Mouse (Mus musculus) liver, embryonic 14.5 days (tissue): ENCODE results near the gene Gm20489. TPM values are rescaled to one million over a fixed set of nuclear protein-coding genes. Genes with fewer than 3 reads are reported as not detected.

Source experiments
- ATAC-seq: fragments of 200-750 bp; cut with Nextera tagmentation; 2 replicates; pipeline ENCODE4 v1.8.0; 2017; ENCODE audit warnings: moderate number of reproducible peaks, mild to moderate bottlenecking, moderate library complexity; ENCODE audit not compliant: insufficient read depth
- DNase-seq, 3 experiments: peaks; one replicate each; pipeline ENCODE4 v3.0.0-alpha.2; 2012 to 2013; ENCODE audit warnings: low read depth in 3 of 3, low spot score in 3 of 3
- H3K27ac ChIP-seq: fragments of 300-500 bp; sonication (generic); 2 replicates; pipeline ENCODE4 v1.5.1; 2014; ENCODE audit warnings: moderate library complexity, mild to moderate bottlenecking, control low read depth, inconsistent platforms
- H3K27me3 ChIP-seq: fragments of 300-500 bp; sonication (generic); 2 replicates; pipeline ENCODE4 v1.6.1; 2014; ENCODE audit warnings: mild to moderate bottlenecking, low read length, moderate library complexity; ENCODE audit not compliant: control insufficient read depth, insufficient read depth
- H3K36me3 ChIP-seq: fragments of 300-500 bp; sonication (generic); replicated peaks from 2 replicates; pipeline ENCODE4 v1.6.1; 2014; ENCODE audit warnings: low read depth; ENCODE audit not compliant: control insufficient read depth, insufficient read depth
- H3K4me1 ChIP-seq, 2 experiments: fragments of 200-500 bp in 1 of 2; fragments of 300-500 bp in 1 of 2; sonication (generic) in 1 of 2; replicated peaks; 2 replicates each; pipeline ENCODE4 v1.6.1; 2012 to 2014; ENCODE audit warnings: antibody characterized with exemption in 1 of 2, inconsistent platforms in 1 of 2, low read length in 1 of 2; ENCODE audit not compliant: control insufficient read depth in 2 of 2, insufficient read depth in 2 of 2
- H3K4me2 ChIP-seq: fragments of 300-500 bp; sonication (generic); 2 replicates; pipeline ENCODE4 v1.6.1; 2014; ENCODE audit warnings: low read depth, mild to moderate bottlenecking, control low read depth, moderate library complexity
- H3K4me3 ChIP-seq, 2 experiments: fragments of 200-500 bp in 1 of 2; fragments of 300-500 bp in 1 of 2; sonication (generic) in 1 of 2; 2 replicates each; pipeline ENCODE4 v1.5.1; 2012 to 2014; ENCODE audit warnings: low read depth in 2 of 2, low read length in 2 of 2, mild to moderate bottlenecking in 2 of 2, control low read depth in 1 of 2, inconsistent platforms in 1 of 2, moderate library complexity in 1 of 2; ENCODE audit not compliant: insufficient read depth in 1 of 2
- H3K9ac ChIP-seq: fragments of 300-500 bp; sonication (generic); replicated peaks from 2 replicates; pipeline ENCODE4 v1.6.1; 2014; ENCODE audit warnings: mild to moderate bottlenecking, control low read depth, moderate library complexity
- H3K9me3 ChIP-seq: fragments of 300-500 bp; sonication (generic); 2 replicates; pipeline ENCODE4 v1.6.1; 2016; ENCODE audit warnings: low read length, mixed read lengths; ENCODE audit not compliant: control insufficient read depth
- CTCF ChIP-seq: IDR thresholded peaks from 2 replicates; pipeline ENCODE4 v1.5.1; 2016; ENCODE audit warnings: antibody characterized with exemption, low read depth, control low read depth
- EP300 ChIP-seq: IDR thresholded peaks from 2 replicates; pipeline ENCODE4 v1.6.1; 2016; ENCODE audit warnings: antibody characterized with exemption, low read depth
- WGBS: fragments of 180-500 bp; shearing (Covaris S2); extraction: QIAGEN DNeasy Blood & Tissue Kit; methylation state at CpG from one replicate; pipeline ENCODE4 v1.1.7; 2014; ENCODE audit not compliant: insufficient replicate concordance; 5-methylcytosine and 5-hydroxymethylcytosine counted together
- polyA plus RNA-seq, 2 experiments: library from polyadenylated mRNA; depleted of rRNA in 1 of 2; stranded (reverse) in 1 of 2; unstranded in 1 of 2; fragments of >200 nt; fragmentation: Nextera tagmentation in 1 of 2; extraction: Ambion mirVana in 1 of 2; gene quantifications; 2 replicates each; pipeline versions ENCODE4 v1.2.1 to v1.2.3; 2012 to 2014

Gm20489 gene
- polyA plus RNA-seq, 2 experiments, result not detected

DNA sequence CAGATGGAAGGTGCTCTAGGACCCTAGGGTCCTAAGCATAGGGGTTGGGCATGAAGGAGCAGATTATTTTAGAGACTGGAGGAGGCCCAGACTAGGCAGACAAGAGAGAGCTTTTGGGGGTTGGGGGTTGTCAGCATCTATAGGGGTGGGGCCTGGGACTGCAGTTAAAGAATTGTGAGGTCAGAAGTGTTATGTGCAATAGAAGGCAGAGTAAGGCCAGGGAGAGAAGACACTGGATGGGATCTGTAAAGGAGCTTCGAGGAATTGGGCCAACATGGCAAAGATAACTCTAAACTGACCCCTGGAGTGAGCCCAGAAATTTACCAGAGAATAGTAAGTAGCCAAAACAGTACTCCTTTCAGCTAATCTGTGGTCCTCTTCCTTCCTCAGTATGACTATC lies 4.9 kb downstream of the Gm20489 start, which contains the start of gene Gm614:
Gene Gm614, minus strand, starts transcription at position 101 of the 400 bp plus-strand sequence.
- Histone ChIP-seq H3K27me3 (no peaks in the 10 kb centered on the region; the same call in 1 of the 2 replicates), H3K9me3 (no peaks in the 10 kb centered on the region), H3K9ac (no peak within 1 kb of the TSS), H3K4me2 (no peak within 1 kb of the TSS), H3K4me1 (peaks cover 0 to 11% of the 10 kb centered on the region in 2 experiments; a peak in 2 of 4 replicates), H3K4me3 (no peak within 1 kb of the TSS), H3K36me3 (no peaks in the 10 kb centered on the region), H3K27ac (no peak within 1 kb of the TSS)
- 69% methylated on average over 1 of the region's 1 CpGs for WGBS
- no peak for DNase-seq
- ATAC-seq, result no peak
- TF ChIP-seq CTCF, result no peak
- TF ChIP-seq EP300, result no peak

DNA sequence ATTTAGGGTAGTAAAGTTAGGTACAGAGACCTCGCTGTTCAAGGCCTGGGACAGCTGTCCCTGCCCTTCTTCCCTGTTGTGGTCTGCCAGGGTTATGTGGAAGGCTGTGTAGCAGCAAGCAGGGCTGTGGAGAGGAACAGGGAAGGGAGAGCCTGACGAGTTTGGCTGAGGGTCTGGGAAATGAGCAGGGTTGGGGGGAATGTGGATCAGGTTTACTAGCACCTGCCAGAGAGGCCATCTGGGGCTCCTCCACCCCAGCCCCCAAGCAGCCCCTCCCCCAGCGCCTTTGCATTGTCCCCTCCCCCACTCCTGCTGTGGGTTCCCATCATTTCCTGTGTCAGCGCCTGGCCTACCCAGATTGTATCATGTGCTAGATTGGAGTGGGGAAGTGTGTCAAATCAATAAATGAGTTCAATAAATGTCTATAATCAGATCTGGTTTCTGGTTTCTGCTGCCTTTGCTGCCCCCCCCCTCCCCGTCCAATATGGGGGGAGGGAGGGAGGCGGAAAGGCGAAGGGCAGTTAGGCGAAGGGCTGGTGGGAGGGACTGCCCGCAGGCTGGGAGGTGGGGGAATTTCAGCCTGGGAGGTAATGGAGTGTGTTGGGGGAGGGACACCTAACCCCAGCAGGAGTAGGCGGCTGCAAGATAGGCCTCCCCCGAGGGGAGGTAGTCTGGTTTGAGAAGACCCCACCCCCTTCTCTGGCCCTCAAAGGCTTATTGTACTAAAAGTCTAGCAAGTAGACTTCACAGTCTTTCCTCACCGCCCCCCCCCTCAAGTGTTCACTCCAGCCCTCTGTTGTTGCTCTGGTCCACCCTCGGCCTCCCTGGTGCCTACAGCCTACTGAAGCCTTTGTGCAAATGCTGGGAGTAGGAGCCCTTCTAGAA lies 8.1 kb downstream of the Gm20489 start:
- Histone ChIP-seq H3K9me3 (no peaks in the 10 kb centered on the region), H3K4me1 (peaks cover 0 to 6% of the 10 kb centered on the region in 2 experiments; a peak in 1 of 4 replicates), H3K27me3 (no peaks in the 10 kb centered on the region), H3K27ac (no peak overlapping the region), H3K9ac (no peak overlapping the region), H3K36me3 (no peaks in the 10 kb centered on the region), H3K4me2 (no peak overlapping the region), H3K4me3 (no peak overlapping the region)
- 29% methylated on average over 13 of the region's 13 CpGs for WGBS
- ATAC-seq (peak; percentile 16; the same call in 1 of the 2 replicates), DNase-seq (no peak)
- TF ChIP-seq CTCF (no peak), EP300 (no peak)

DNA sequence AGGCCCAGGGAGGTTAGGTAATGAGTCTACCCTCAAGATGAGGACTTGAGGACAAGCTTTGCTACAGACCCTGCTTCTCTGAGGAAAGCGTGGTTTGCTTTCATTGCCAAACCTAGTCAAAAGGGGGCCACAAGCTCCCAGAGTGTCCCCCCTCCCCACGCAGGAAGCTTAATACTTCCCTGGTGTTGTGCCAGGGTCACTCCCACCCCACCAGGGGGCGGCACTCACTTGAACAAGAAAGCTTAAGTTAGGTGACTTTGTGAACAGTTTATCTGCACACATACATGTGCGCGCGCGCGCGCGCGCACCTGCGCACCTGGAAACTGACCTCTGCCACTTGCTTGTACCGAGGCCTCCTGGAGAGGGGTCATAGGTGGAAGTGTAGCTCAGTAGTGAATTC lies 12.2 kb downstream of the Gm20489 start:
- H3K9me3 ChIP-seq, result no peaks in the 10 kb centered on the region
- TF ChIP-seq CTCF (peak; percentile 49), EP300 (no peak)
- H3K4me3 ChIP-seq, result no peak overlapping the region
- H3K4me1 ChIP-seq, result peaks cover 0 to 9% of the 10 kb centered on the region in 2 experiments; a peak in 1 of 4 replicates
- DNase-seq (no peak), ATAC-seq (no peak)
- no peak overlapping the region for H3K4me2 ChIP-seq
- 83% methylated on average over 13 of the region's 13 CpGs for WGBS
- no peaks in the 10 kb centered on the region for H3K36me3 ChIP-seq
- H3K9ac ChIP-seq, result no peak overlapping the region
- no peak overlapping the region for H3K27ac ChIP-seq
- H3K27me3 ChIP-seq, result no peaks in the 10 kb centered on the region

DNA sequence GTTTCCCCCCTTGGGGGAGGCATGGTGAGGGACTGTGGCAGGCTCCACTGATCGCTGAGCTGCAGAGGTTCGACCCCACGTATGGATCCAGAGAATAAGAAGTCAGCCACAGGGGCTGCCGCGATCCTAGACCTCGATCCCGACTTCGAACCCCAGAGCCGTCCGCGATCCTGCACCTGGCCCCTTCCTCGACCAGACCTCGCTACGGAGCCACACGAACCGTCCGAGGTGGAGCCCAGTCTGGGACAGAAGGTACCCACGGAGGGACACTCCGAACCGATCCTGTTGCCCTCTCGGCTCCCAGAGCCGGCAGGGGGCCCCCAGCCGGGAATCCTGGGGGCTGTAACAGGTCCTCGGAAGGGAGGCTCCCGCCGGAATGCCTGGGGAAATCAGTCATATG lies 14.1 kb downstream of the Gm20489 start:
- TF ChIP-seq EP300 (no peak), CTCF (no peak)
- H3K27ac ChIP-seq, result peak overlapping the region; percentile 59
- no peak for DNase-seq

DNA sequence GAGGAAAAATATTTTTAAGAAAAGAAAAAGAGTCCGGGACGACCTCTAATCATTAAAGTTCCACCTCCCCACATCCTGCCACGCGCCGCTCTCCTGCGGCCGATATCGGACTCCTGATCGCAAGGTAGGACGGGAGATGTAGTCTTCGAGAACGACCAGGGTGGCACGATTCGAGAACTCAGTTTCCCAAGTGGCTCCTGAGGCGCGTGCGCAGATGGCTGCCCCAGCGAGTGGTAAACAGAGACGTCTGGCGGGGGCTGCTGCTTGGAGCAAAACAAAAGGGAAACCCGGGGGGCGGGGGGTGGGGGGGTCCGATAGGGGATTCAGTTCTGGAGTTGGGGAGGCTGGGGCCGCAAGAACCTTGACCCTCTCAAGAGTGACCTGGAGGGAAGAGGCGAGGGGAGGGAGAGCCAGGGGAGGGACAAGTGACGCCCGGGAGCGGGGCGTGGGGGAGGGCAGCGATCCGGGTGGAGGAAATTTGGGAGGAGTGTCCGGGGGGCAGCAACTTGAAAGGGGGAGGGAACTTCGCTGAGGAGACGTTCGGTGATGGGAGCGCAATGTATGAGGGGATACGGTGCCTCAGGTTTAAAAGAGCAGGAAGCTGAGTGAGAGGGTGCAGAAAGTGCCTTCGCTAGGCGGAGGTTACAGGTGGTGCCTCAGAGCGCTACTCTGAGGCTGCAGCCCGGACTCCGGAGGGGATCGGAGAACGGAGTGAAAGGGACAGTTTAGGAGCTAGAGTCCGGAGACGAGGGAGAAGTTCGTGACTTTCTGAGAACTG lies 14.7 kb downstream of the Gm20489 start, which contains the start of gene Foxo4:
Gene Foxo4, plus strand, starts transcription at position 577 of the 778 bp plus-strand sequence.
- Histone ChIP-seq H3K27me3 (no peaks in the 10 kb centered on the region), H3K4me3 (peak within 1 kb of the TSS; percentile 67 to 80), H3K36me3 (no peaks in the 10 kb centered on the region), H3K27ac (peak within 1 kb of the TSS; percentile 59), H3K4me1 (0 out of 4 replicates have a peak, but pooled peaks cover 0 to 7% of the 10 kb centered on the region in 2 experiments), H3K4me2 (peak within 1 kb of the TSS; percentile 62), H3K9me3 (no peaks in the 10 kb centered on the region), H3K9ac (peak within 1 kb of the TSS; percentile 80)
- WGBS, result 16% methylated on average over 47 of the region's 47 CpGs
- DNase-seq (peak; percentile 79 to 84 (median 81)), ATAC-seq (peak; percentile 92)
- TF ChIP-seq CTCF, result no peak
- no peak for TF ChIP-seq EP300

More for the DNA sequence above, 14.1 kb downstream of the Gm20489 start:
- no peaks in the 10 kb centered on the region for H3K36me3 ChIP-seq
- peak overlapping the region; percentile 80 for H3K9ac ChIP-seq
- 10% methylated on average over 26 of the region's 26 CpGs for WGBS
- no peaks in the 10 kb centered on the region for H3K27me3 ChIP-seq
- H3K4me2 ChIP-seq, result peak overlapping the region; percentile 62
- H3K4me1 ChIP-seq, result 0 out of 4 replicates have a peak, but pooled peaks cover 0 to 7% of the 10 kb centered on the region in 2 experiments
- ATAC-seq, result peak; percentile 42
- H3K4me3 ChIP-seq, result peak overlapping the region; percentile 67 to 80
- no peaks in the 10 kb centered on the region for H3K9me3 ChIP-seq
